In genomic region chr3:98582622-98583021, GRCm38 (mm10) we compare ENCODE assay signal across 13 mouse cellular contexts. TPM values are rescaled to one million over a fixed set of nuclear protein-coding genes. Genes with fewer than 3 reads are reported as not detected.
DNase-seq lines count a peak whose midpoint lies in the region; ATAC-seq and TF ChIP-seq lines count a peak whose summit lies in the region.
"Not testable (repeated sequence)": the region's sequence is repeated elsewhere in the genome, so short reads cannot be mapped to it uniquely, and the experiment has no call there.
"Had no signal": no experiment of that assay in that cellular context is flagged by ENCODE, and none has a peak within 500 bp of the region (broad histone marks: within the 10 kb centered on the region; RNA-seq: fewer than 3 reads in every experiment).

No protein-coding gene starts in this region.

- H3K27me3 ChIP-seq in kidney, embryonic 16.5 days (ENCODE audit: insufficient read depth, low read length); kidney, postnatal 0 days (ENCODE audit: insufficient read depth, low read length); liver, embryonic 14.5 days (ENCODE audit: control insufficient read depth, insufficient read depth, low read length); liver, embryonic 15.5 days; liver, embryonic 16.5 days (ENCODE audit: control insufficient read depth, insufficient read depth, low read depth, low read length); liver, postnatal 0 days (ENCODE audit: insufficient read depth, low read length): not testable (repeated sequence)

- not testable (repeated sequence) for H3K4me1 ChIP-seq in kidney, embryonic 16.5 days (ENCODE audit: insufficient read depth, low read length); kidney, postnatal 0 days (replicated peaks; ENCODE audit: insufficient read depth, low read length); liver, embryonic 14.5 days (replicated peaks; ENCODE audit: control insufficient read depth in 2 of 2, insufficient read depth in 2 of 2, low read length in 1 of 2); liver, embryonic 15.5 days (replicated peaks); liver, embryonic 16.5 days (ENCODE audit: control insufficient read depth, low read depth, low read length); liver, postnatal 0 days (ENCODE audit: insufficient read depth)

- not testable (repeated sequence) for H3K9me3 ChIP-seq in kidney, embryonic 16.5 days (ENCODE audit: low read length); kidney, postnatal 0 days (replicated peaks; ENCODE audit: low read length); liver, embryonic 14.5 days (ENCODE audit: control insufficient read depth, low read length); liver, embryonic 15.5 days (replicated peaks); liver, embryonic 16.5 days (replicated peaks; ENCODE audit: control insufficient read depth, low read length); liver, postnatal 0 days (ENCODE audit: low read length)

- H3K4me2 ChIP-seq in kidney, embryonic 16.5 days (replicated peaks; ENCODE audit: low read depth, low read length); kidney, postnatal 0 days (ENCODE audit: low read length); liver, embryonic 14.5 days (ENCODE audit: low read depth); liver, embryonic 15.5 days; liver, embryonic 16.5 days (ENCODE audit: low read depth, low read length); liver, postnatal 0 days (ENCODE audit: low read depth, low read length): not testable (repeated sequence)

- peak; percentile 51; the same call in 1 of the 2 replicates for ATAC-seq in kidney, embryonic 16.5 days (ENCODE audit: low FRiP score, low TSS enrichment)
- peak; percentile 71; the same call in 1 of the 2 replicates for ATAC-seq in kidney, postnatal 0 days (replicated peaks; ENCODE audit: low FRiP score, low read depth)
- ATAC-seq in liver, embryonic 14.5 days (ENCODE audit: insufficient read depth): peak; percentile 33; the same call in 1 of the 2 replicates
- ATAC-seq in liver, embryonic 15.5 days (ENCODE audit: insufficient read depth): peak; percentile 60; the same call in 1 of the 2 replicates
- ATAC-seq in liver, embryonic 16.5 days (ENCODE audit: low read depth): peak; percentile 75
- peak; percentile 83 for ATAC-seq in liver, postnatal 0 days

- not testable (repeated sequence) for DNase-seq in kidney, postnatal 0 days (ENCODE audit: low spot score); liver, embryonic 14.5 days (ENCODE audit: low read depth in 3 of 3, low spot score in 3 of 3); liver, postnatal 0 days

- not testable (repeated sequence) for TF ChIP-seq CTCF in kidney, postnatal 0 days (IDR thresholded peaks at IDR 0.05; ENCODE audit: low read depth); liver, embryonic 14.5 days (IDR thresholded peaks at IDR 0.05; ENCODE audit: low read depth); liver, postnatal 0 days (IDR thresholded peaks at IDR 0.05; ENCODE audit: low read depth)

- H3K36me3 ChIP-seq in kidney, embryonic 16.5 days (ENCODE audit: insufficient read depth, low read length); kidney, postnatal 0 days (ENCODE audit: insufficient read depth, low read length); liver, embryonic 14.5 days (replicated peaks; ENCODE audit: control insufficient read depth, insufficient read depth, low read depth); liver, embryonic 15.5 days (replicated peaks); liver, embryonic 16.5 days (ENCODE audit: control insufficient read depth, insufficient read depth); liver, postnatal 0 days (replicated peaks; ENCODE audit: insufficient read depth, low read length): not testable (repeated sequence)

- not testable (repeated sequence) for H3K27ac ChIP-seq in kidney, embryonic 16.5 days (ENCODE audit: low read length); kidney, postnatal 0 days; liver, embryonic 14.5 days; liver, embryonic 15.5 days (replicated peaks); liver, embryonic 16.5 days (ENCODE audit: low read length); liver, postnatal 0 days (ENCODE audit: low read depth)

- H3K4me3 ChIP-seq in kidney, embryonic 16.5 days (ENCODE audit: low read length); kidney, postnatal 0 days (replicated peaks; ENCODE audit: low read depth, low read length); liver, embryonic 14.5 days (ENCODE audit: insufficient read depth in 1 of 2, low read depth in 2 of 2, low read length in 2 of 2); liver, embryonic 15.5 days (replicated peaks); liver, embryonic 16.5 days (ENCODE audit: low read depth, low read length); liver, postnatal 0 days (ENCODE audit: low read depth, low read length): not testable (repeated sequence)

- H3K9ac ChIP-seq in kidney, embryonic 16.5 days (replicated peaks; ENCODE audit: low read length); kidney, postnatal 0 days (ENCODE audit: low read depth, low read length); liver, embryonic 14.5 days (replicated peaks); liver, embryonic 15.5 days; liver, embryonic 16.5 days (ENCODE audit: low read depth, low read length); liver, postnatal 0 days (replicated peaks): not testable (repeated sequence)

- TF ChIP-seq EP300 in liver, embryonic 14.5 days (IDR thresholded peaks at IDR 0.05; ENCODE audit: low read depth); liver, postnatal 0 days (IDR thresholded peaks at IDR 0.05; ENCODE audit: low read depth): not testable (repeated sequence)

RNA-seq across cellular contexts. Expression of gene Gm10681, which starts 6.0 kb away (rescaled TPM):
- 99.5 and 117 TPM in 2 replicates for polyA plus RNA-seq in kidney, embryonic 16.5 days (2015; fragmentation: Nextera tagmentation; extraction: Ambion mirVana)
- polyA plus RNA-seq in kidney, postnatal 0 days (2015; fragmentation: Nextera tagmentation; extraction: Ambion mirVana): 199 and 226 TPM in 2 replicates
- polyA plus RNA-seq in liver, embryonic 14.5 days (2012; rRNA removed): 0.11 and 0.23 TPM in 2 replicates
- 0.20 and 0.29 TPM in 2 replicates for polyA plus RNA-seq in liver, embryonic 14.5 days (2014; fragmentation: Nextera tagmentation; extraction: Ambion mirVana)
- 0.13 and 0.15 TPM in 2 replicates for polyA plus RNA-seq in liver, embryonic 15.5 days (2015; fragmentation: Nextera tagmentation; extraction: Ambion mirVana)
- 0.12 TPM in 1 of 2 replicates, not detected in the other for polyA plus RNA-seq in liver, embryonic 16.5 days (2015; fragmentation: Nextera tagmentation; extraction: Ambion mirVana)
- 0.40 and 0.78 TPM in 2 replicates for polyA plus RNA-seq in liver, postnatal 0 days (2015; fragmentation: Nextera tagmentation; extraction: Ambion mirVana)
- polyA plus RNA-seq: activated CD4-positive, CD25-positive, alpha-beta regulatory T cell, adult 4 months; adrenal gland, adult 2 months; brain, embryonic 14.5 days; C2C12; CD4-positive, CD25-positive, alpha-beta regulatory T cell, adult 4 months; G1E had no signal

RNA-seq across cellular contexts. Expression of gene Hsd3b5, which starts 47.4 kb away (rescaled TPM):
- polyA plus RNA-seq in kidney, embryonic 16.5 days (2015; fragmentation: Nextera tagmentation; extraction: Ambion mirVana): 0.18 TPM in 1 of 2 replicates, not detected in the other
- 0.37 and 0.38 TPM in 2 replicates for polyA plus RNA-seq in kidney, postnatal 0 days (2015; fragmentation: Nextera tagmentation; extraction: Ambion mirVana)
- 0.09 and 0.10 TPM in 2 replicates for polyA plus RNA-seq in liver, embryonic 14.5 days (2012; rRNA removed)
- 0.08 TPM in 1 of 2 replicates, not detected in the other for polyA plus RNA-seq in liver, embryonic 14.5 days (2014; fragmentation: Nextera tagmentation; extraction: Ambion mirVana)
- 0.07 TPM in 1 of 2 replicates, not detected in the other for polyA plus RNA-seq in liver, embryonic 15.5 days (2015; fragmentation: Nextera tagmentation; extraction: Ambion mirVana)
- 0.09 TPM in 1 of 2 replicates, not detected in the other for polyA plus RNA-seq in liver, embryonic 16.5 days (2015; fragmentation: Nextera tagmentation; extraction: Ambion mirVana)
- 0.36 and 0.49 TPM in 2 replicates for polyA plus RNA-seq in liver, postnatal 0 days (2015; fragmentation: Nextera tagmentation; extraction: Ambion mirVana)
- polyA plus RNA-seq: activated CD4-positive, CD25-positive, alpha-beta regulatory T cell, adult 4 months; adrenal gland, adult 2 months; brain, embryonic 14.5 days; C2C12; CD4-positive, CD25-positive, alpha-beta regulatory T cell, adult 4 months; G1E; Patski had no signal

Comparison
In these comparisons a context has a peak if more than half of its experiments do, and no peak if none do; other contexts are left out.
1. ATAC-seq: peak in every context shown above with its lines; median percentile 83 in liver, postnatal 0 days; 75 in liver, embryonic 16.5 days; 71 in kidney, postnatal 0 days; 60 in liver, embryonic 15.5 days; 51 in kidney, embryonic 16.5 days; 33 in liver, embryonic 14.5 days.
2. RNA of gene Gm10681, which starts 6.0 kb away (polyA plus RNA-seq): 199 to 226 TPM in kidney, postnatal 0 days and 99.5 to 117 TPM in kidney, embryonic 16.5 days; 0.40 to 0.78 TPM in liver, postnatal 0 days, 0.11 to 0.29 TPM in liver, embryonic 14.5 days, 0.13 to 0.15 TPM in liver, embryonic 15.5 days and 0.12 TPM in liver, embryonic 16.5 days; every median in the first group is over 10 times any median in the second.